Mouse (Mus musculus): ENCODE measurements around the gene Myrip. TPM values are rescaled to one million over a fixed set of nuclear protein-coding genes. Genes with fewer than 3 reads are reported as not detected.

Gene Myrip
- polyA plus RNA-seq, 1 experiment from 2014 or later = 2.3 TPM

- ATAC-seq (ENCODE audit: low FRiP score, low read depth) = no peak
- WGBS = 46% methylated on average over 19 of the region's 19 CpGs
- no peak overlapping the region for H3K4me2 ChIP-seq (replicated peaks)
- H3K9ac ChIP-seq (replicated peaks) = no peak overlapping the region
- no peak overlapping the region for H3K4me3 ChIP-seq
- H3K9me3 ChIP-seq = no peaks in the 10 kb centered on the region
- H3K27ac ChIP-seq (replicated peaks) = no peak overlapping the region
- no peaks in the 10 kb centered on the region for H3K4me1 ChIP-seq
- no peaks in the 10 kb centered on the region for H3K36me3 ChIP-seq
- H3K27me3 ChIP-seq = no peaks in the 10 kb centered on the region; the same call in 1 of the 2 replicates
Observed at GRCm38 (mm10) chr9:120519469-120520125, 218.3 kb downstream of the Myrip start.

- WGBS = 90% methylated on average over 1 of the region's 1 CpGs
- H3K9me3 ChIP-seq = no peaks in the 10 kb centered on the region
- no peak overlapping the region for H3K4me3 ChIP-seq
- H3K4me2 ChIP-seq (replicated peaks) = no peak overlapping the region
- no peak overlapping the region for H3K27ac ChIP-seq (replicated peaks)
- H3K9ac ChIP-seq (replicated peaks) = no peak overlapping the region
- ATAC-seq (ENCODE audit: low FRiP score, low read depth) = no peak
- no peaks in the 10 kb centered on the region for H3K27me3 ChIP-seq
- no peaks in the 10 kb centered on the region for H3K4me1 ChIP-seq
- no peaks in the 10 kb centered on the region for H3K36me3 ChIP-seq
Observed at GRCm38 (mm10) chr9:120521161-120521560, 219.8 kb downstream of the Myrip start.

Other genes with a start within 250 kb of the Myrip start
- 7.0 and 7.7 TPM in 2 replicates for gene Cx3cr1, start 231.6 kb upstream of the Myrip start, polyA plus RNA-seq (2016; fragmentation: Nextera tagmentation; extraction: Ambion mirVana)
- gene Ccr8, start 209.4 kb upstream of the Myrip start, polyA plus RNA-seq (2016; fragmentation: Nextera tagmentation; extraction: Ambion mirVana) = not detected in 2 replicates
- 33.6 and 36.1 TPM in 2 replicates for gene Slc25a38, start 191.1 kb upstream of the Myrip start, polyA plus RNA-seq (2016; fragmentation: Nextera tagmentation; extraction: Ambion mirVana)
- gene Rpsa, start 173.8 kb upstream of the Myrip start, polyA plus RNA-seq (2016; fragmentation: Nextera tagmentation; extraction: Ambion mirVana) = 959 and 1,005 TPM in 2 replicates
- 0.20 and 0.31 TPM in 2 replicates for gene Mobp, start 151.8 kb upstream of the Myrip start, polyA plus RNA-seq (2016; fragmentation: Nextera tagmentation; extraction: Ambion mirVana)
- gene Eif1b, start 190.7 kb downstream of the Myrip start, polyA plus RNA-seq (2016; fragmentation: Nextera tagmentation; extraction: Ambion mirVana) = 279 and 301 TPM in 2 replicates
- gene Entpd3, start 238.3 kb downstream of the Myrip start, polyA plus RNA-seq (2016; fragmentation: Nextera tagmentation; extraction: Ambion mirVana) = 0.25 and 0.43 TPM in 2 replicates